Mouse (Mus musculus) limb, embryonic 13.5 days (tissue): Measurements from ENCODE around the gene Acvr1. TPM values are rescaled to one million over a fixed set of nuclear protein-coding genes. Genes with fewer than 3 reads are reported as not detected.

ENCODE experiments used
- ATAC-seq: fragments of 200-750 bp; cut with Nextera tagmentation; 2 replicates; pipeline ENCODE4 v1.8.0; 2017; ENCODE audit warnings: low read depth, moderate number of reproducible peaks, moderate TSS enrichment; ENCODE audit not compliant: low FRiP score
- H3K27ac ChIP-seq: fragments of 300-500 bp; sonication (generic); 2 replicates; pipeline ENCODE4 v1.5.1; 2015; ENCODE audit warnings: inconsistent platforms, mild to moderate bottlenecking, moderate library complexity
- H3K27me3 ChIP-seq: fragments of 300-500 bp; sonication (generic); 2 replicates; pipeline ENCODE4 v1.6.1; 2015; ENCODE audit warnings: mild to moderate bottlenecking, inconsistent platforms
- H3K36me3 ChIP-seq: fragments of 300-500 bp; sonication (generic); 2 replicates; pipeline ENCODE4 v1.6.1; 2015; ENCODE audit warnings: inconsistent platforms, mild to moderate bottlenecking, moderate library complexity
- H3K4me1 ChIP-seq: fragments of 300-500 bp; sonication (generic); 2 replicates; pipeline ENCODE4 v1.6.1; 2015; ENCODE audit warnings: inconsistent platforms
- H3K4me2 ChIP-seq: fragments of 300-500 bp; sonication (generic); replicated peaks from 2 replicates; pipeline ENCODE4 v1.6.1; 2015; ENCODE audit warnings: inconsistent platforms, mild to moderate bottlenecking, moderate library complexity
- H3K4me3 ChIP-seq: fragments of 300-500 bp; sonication (generic); 2 replicates; pipeline ENCODE4 v1.5.1; 2015; ENCODE audit warnings: moderate library complexity, mild to moderate bottlenecking, inconsistent platforms
- H3K9ac ChIP-seq: fragments of 300-500 bp; sonication (generic); 2 replicates; pipeline ENCODE4 v1.6.1; 2015; ENCODE audit warnings: mild to moderate bottlenecking, inconsistent platforms
- H3K9me3 ChIP-seq: fragments of 300-500 bp; sonication (generic); 2 replicates; pipeline ENCODE4 v1.6.1; 2016; ENCODE audit warnings: inconsistent platforms
- WGBS: fragments of 180-500 bp; shearing (Covaris S2); methylation state at CpG from one replicate; pipeline ENCODE4 v1.1.7; 2015; 5-methylcytosine and 5-hydroxymethylcytosine counted together
- polyA plus RNA-seq: library from polyadenylated mRNA; unstranded; fragments of >200 nt; fragmentation: Nextera tagmentation; extraction: Ambion mirVana; gene quantifications from 2 replicates; pipeline ENCODE4 v1.2.1, GENCODE M21; 2015

Acvr1 gene
- polyA plus RNA-seq, 1 experiment from 2014 or later = 8.6 TPM

DNA sequence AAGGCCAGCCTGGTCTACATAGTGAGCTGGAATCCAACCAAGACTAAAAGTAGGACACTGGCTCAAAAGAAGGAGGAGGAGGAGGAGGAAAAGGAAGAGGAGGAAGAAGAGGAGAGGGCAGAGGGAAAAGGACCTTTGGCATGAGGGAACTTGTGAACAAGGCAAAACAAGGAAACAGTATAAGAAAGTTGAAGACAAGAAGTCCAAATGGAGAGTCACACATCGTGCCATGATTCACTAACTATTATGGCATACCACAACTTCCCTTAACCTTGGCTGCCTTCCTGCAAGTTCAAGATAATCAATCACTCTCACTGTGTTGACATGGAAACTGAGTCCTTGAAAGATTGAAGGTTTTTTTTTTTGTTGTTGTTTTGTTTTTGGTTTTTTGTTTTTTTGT is 148.8 kb downstream of the Acvr1 start:
- ATAC-seq = no peak
- Histone ChIP-seq H3K4me3 (no peak overlapping the region), H3K27ac (no peak overlapping the region), H3K9ac (no peak overlapping the region), H3K4me2 (no peak overlapping the region), H3K36me3 (no peaks in the 10 kb centered on the region), H3K9me3 (no peaks in the 10 kb centered on the region), H3K27me3 (no peaks in the 10 kb centered on the region), H3K4me1 (no peaks in the 10 kb centered on the region)
- WGBS = 86% methylated on average over 1 of the region's 1 CpGs

GRCm38 (mm10) chr2:58417684-58418083 is 149.3 kb downstream of the Acvr1 start:
- WGBS = 88% methylated on average over 9 of the region's 9 CpGs
- Histone ChIP-seq H3K4me2 (no peak overlapping the region), H3K36me3 (no peaks in the 10 kb centered on the region), H3K27me3 (no peaks in the 10 kb centered on the region), H3K27ac (no peak overlapping the region), H3K4me3 (no peak overlapping the region), H3K4me1 (no peaks in the 10 kb centered on the region), H3K9ac (no peak overlapping the region), H3K9me3 (no peaks in the 10 kb centered on the region)
- no peak for ATAC-seq

GRCm38 (mm10) chr2:58415037-58415436 is 151.9 kb downstream of the Acvr1 start:
- Histone ChIP-seq H3K4me1 (no peaks in the 10 kb centered on the region), H3K9ac (no peak overlapping the region), H3K9me3 (no peaks in the 10 kb centered on the region), H3K4me3 (no peak overlapping the region), H3K36me3 (no peaks in the 10 kb centered on the region), H3K27ac (no peak overlapping the region), H3K4me2 (no peak overlapping the region), H3K27me3 (no peaks in the 10 kb centered on the region)
- ATAC-seq = no peak

- H3K4me2 ChIP-seq = no peak overlapping the region
- no peak overlapping the region for H3K27ac ChIP-seq
- 51% methylated on average over 5 of the region's 5 CpGs for WGBS
- ATAC-seq = no peak
- no peaks in the 10 kb centered on the region for H3K9me3 ChIP-seq
- no peaks in the 10 kb centered on the region for H3K36me3 ChIP-seq
- H3K4me3 ChIP-seq = no peak overlapping the region
- no peak overlapping the region for H3K9ac ChIP-seq
- H3K27me3 ChIP-seq = no peaks in the 10 kb centered on the region
- no peaks in the 10 kb centered on the region for H3K4me1 ChIP-seq
Measured at GRCm38 (mm10) chr2:58408926-58409634, 157.9 kb downstream of the Acvr1 start.

DNA sequence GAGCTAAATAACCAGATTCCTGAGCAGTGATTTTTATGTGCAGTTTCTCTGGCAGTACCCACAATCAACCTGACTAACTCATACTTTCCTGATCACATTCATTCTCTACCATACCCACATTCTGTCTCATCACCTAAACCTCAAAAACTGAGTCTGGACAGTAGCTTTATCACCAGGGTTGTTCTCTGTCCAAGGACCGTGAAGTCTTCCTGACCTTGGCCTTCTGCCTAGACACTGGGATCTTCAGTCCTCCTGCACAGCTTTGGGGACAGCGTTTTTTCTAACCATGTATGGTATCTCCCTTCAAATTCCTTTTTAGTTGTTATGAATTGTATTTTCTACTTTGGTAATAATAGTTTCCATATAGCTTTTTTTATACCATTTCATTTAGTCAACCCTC is 163.5 kb downstream of the Acvr1 start:
- 90% methylated on average over 2 of the region's 2 CpGs for WGBS
- ATAC-seq = no peak
- H3K9ac ChIP-seq = no peak overlapping the region
- no peak overlapping the region for H3K4me2 ChIP-seq
- H3K27me3 ChIP-seq = no peaks in the 10 kb centered on the region
- H3K36me3 ChIP-seq = no peaks in the 10 kb centered on the region
- no peaks in the 10 kb centered on the region for H3K4me1 ChIP-seq
- no peaks in the 10 kb centered on the region for H3K9me3 ChIP-seq
- no peak overlapping the region for H3K27ac ChIP-seq
- H3K4me3 ChIP-seq = no peak overlapping the region

DNA sequence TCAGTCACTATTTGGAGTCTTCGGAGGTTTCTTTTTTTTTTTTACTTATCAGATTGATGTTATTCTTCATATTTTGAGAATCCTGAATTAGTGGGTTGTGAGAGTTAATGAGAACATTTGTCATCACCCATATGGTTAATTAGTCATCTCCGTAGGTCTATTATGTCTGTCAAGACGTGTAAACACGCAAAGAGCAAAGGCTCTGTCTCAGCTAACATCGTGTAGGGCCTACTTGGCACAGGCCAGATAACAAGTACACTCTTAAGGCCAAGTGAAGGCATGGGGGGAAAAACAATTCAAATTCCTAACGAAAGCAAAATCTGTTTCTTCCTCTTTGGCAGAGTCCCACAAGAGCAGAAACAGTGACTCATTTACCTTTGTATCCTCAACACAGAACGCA is 178.4 kb downstream of the Acvr1 start:
- ATAC-seq = no peak
- Histone ChIP-seq H3K9me3 (no peaks in the 10 kb centered on the region), H3K4me3 (no peak overlapping the region), H3K4me2 (no peak overlapping the region), H3K4me1 (no peaks in the 10 kb centered on the region), H3K9ac (no peak overlapping the region), H3K36me3 (no peaks in the 10 kb centered on the region), H3K27me3 (no peaks in the 10 kb centered on the region), H3K27ac (no peak overlapping the region)
- WGBS = 87% methylated on average over 7 of the region's 7 CpGs

DNA sequence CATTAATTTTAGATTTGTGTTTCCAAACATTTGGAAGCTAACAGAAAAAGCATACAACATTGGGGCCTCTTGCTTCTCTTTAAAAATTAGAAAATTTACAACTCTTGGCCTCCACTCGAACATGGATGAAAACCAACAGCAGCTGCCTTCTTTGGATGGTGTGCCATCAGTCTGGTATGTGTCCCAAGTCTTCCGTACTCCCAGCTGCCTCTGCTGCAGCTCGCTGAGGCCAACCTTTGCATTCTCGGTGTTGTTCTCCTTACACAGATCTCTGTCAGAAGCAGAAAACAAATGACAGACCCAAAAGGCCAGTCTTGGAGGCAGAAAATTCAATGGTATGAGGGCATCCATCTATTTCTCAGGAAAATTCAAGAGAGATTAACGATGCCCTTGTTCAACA is 186.9 kb downstream of the Acvr1 start:
- H3K4me2 ChIP-seq = no peak overlapping the region
- H3K4me1 ChIP-seq = no peaks in the 10 kb centered on the region
- no peak overlapping the region for H3K27ac ChIP-seq
- no peak overlapping the region for H3K4me3 ChIP-seq
- H3K9ac ChIP-seq = no peak overlapping the region
- no peaks in the 10 kb centered on the region for H3K9me3 ChIP-seq
- H3K27me3 ChIP-seq = no peaks in the 10 kb centered on the region
- WGBS = 77% methylated on average over 5 of the region's 5 CpGs
- H3K36me3 ChIP-seq = no peaks in the 10 kb centered on the region
- no peak for ATAC-seq

DNA sequence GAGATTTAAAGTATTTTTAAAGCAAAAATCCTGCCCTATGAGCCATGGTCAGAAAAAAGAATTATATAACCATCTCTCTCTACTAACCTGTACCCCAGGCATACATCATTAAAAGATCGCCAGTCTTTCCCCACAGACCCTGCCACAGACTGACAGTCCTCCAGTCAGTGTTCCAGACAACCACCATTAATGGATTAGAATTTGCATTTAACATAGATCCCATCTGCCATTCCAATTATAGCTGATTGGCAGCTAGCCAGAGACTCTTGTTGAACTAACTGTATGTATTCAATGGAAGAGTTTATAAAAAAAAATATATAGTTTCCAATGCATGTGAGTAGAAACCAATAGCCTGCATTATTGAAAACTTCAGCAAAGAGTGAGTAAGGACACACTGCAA is 187.5 kb downstream of the Acvr1 start:
- H3K4me2 ChIP-seq = no peak overlapping the region
- no peak overlapping the region for H3K9ac ChIP-seq
- ATAC-seq = no peak
- H3K27me3 ChIP-seq = no peaks in the 10 kb centered on the region
- H3K4me1 ChIP-seq = no peaks in the 10 kb centered on the region
- no peak overlapping the region for H3K4me3 ChIP-seq
- no peaks in the 10 kb centered on the region for H3K9me3 ChIP-seq
- no peaks in the 10 kb centered on the region for H3K36me3 ChIP-seq
- H3K27ac ChIP-seq = no peak overlapping the region
- WGBS = 66% methylated on average over 1 of the region's 1 CpGs

DNA sequence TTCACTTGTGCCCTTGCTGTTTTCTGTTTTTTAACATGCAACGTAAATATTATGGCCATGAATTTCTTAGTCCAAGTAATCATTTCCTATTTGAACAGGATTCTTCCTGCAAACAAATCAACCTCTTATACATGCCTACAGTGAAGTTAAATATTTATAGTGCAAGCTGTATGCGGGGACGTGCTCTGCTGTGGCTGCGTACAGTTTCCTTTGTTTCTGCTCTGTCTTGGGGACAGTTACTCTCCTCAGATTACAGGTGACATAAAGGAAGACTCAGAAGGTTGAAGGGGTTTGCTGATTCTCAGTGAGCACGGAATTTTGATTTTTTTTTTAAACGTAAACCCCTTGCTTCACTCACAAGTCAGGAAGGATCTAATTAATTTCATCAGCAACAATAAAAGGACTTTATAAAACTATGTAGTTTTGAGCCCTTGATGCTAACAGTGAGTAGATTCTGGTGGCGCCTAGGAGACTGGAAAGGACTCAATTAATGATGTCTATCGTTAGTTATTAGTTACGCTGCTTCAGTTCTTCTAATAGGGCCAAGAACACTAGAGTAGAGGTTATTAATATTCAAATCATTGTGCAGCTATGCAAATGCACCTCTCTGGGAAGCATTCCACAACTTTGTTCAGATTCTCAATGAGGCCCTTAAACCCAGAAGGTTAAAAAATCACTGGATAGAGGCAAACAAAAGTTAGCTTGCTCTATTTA is 189.4 kb downstream of the Acvr1 start:
- no peaks in the 10 kb centered on the region for H3K27me3 ChIP-seq

GRCm38 (mm10) chr2:58366196-58366595 is 200.8 kb downstream of the Acvr1 start:
- no peaks in the 10 kb centered on the region for H3K27me3 ChIP-seq
- no peak overlapping the region for H3K4me2 ChIP-seq
- WGBS = 83% methylated on average over 3 of the region's 3 CpGs
- no peaks in the 10 kb centered on the region for H3K9me3 ChIP-seq
- no peaks in the 10 kb centered on the region for H3K4me1 ChIP-seq
- no peak overlapping the region for H3K27ac ChIP-seq
- H3K36me3 ChIP-seq = no peaks in the 10 kb centered on the region
- no peak overlapping the region for H3K4me3 ChIP-seq
- ATAC-seq = no peak
- H3K9ac ChIP-seq = no peak overlapping the region

More for the DNA sequence above, 189.4 kb downstream of the Acvr1 start:
- Histone ChIP-seq H3K9me3 (no peaks in the 10 kb centered on the region), H3K36me3 (no peaks in the 10 kb centered on the region), H3K4me1 (no peaks in the 10 kb centered on the region), H3K4me3 (no peak overlapping the region), H3K4me2 (no peak overlapping the region), H3K27ac (no peak overlapping the region), H3K9ac (no peak overlapping the region)
- no peak for ATAC-seq
- 74% methylated on average over 9 of the region's 9 CpGs for WGBS

DNA sequence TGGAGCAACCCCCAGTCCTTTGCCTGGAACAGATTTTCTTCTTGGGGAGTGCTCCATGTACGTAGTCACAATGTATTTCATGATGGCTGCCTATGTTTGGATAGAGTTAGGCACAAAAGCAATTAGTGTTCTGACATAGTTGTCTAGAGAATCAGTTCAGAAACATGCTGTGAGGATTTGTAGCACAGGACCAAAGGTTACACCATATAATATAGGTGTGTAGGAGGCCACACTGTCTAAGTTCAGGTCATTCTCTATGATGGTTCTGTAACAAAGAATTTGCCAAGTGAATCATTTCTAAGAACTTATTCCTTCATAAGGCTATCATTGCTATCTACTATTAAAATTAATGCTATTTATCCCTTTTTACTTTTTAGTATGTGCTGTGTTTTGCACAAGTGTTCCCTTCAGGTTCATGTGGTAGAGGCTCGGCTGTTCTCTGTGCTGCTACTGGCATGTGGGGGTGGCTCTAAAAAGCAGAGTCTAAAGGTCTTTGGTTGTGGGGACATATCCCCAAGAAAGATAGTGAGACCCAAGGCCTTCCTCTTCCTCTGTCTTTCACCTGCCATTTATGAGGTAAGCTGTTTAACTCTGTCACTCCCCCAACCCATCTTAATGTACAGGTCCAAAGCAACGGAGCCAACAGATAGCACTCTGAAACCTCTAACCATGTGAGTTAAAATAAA is 205.5 kb downstream of the Acvr1 start:
- no peak overlapping the region for H3K4me3 ChIP-seq
- H3K9ac ChIP-seq = no peak overlapping the region
- 86% methylated on average over 3 of the region's 3 CpGs for WGBS
- no peak for ATAC-seq
- no peak overlapping the region for H3K4me2 ChIP-seq
- H3K27me3 ChIP-seq = peaks cover 28% of the 10 kb centered on the region
- H3K36me3 ChIP-seq = no peaks in the 10 kb centered on the region
- peaks cover 13% of the 10 kb centered on the region for H3K4me1 ChIP-seq
- no peaks in the 10 kb centered on the region for H3K9me3 ChIP-seq
- H3K27ac ChIP-seq = no peak overlapping the region

GRCm38 (mm10) chr2:58358132-58358460 is 208.9 kb downstream of the Acvr1 start:
- 8% methylated on average over 3 of the region's 3 CpGs for WGBS

More at GRCm38 (mm10) chr2:58358132-58358460, 208.9 kb downstream of the Acvr1 start:
- ATAC-seq = peak; percentile 54
- Histone ChIP-seq H3K36me3 (no peaks in the 10 kb centered on the region), H3K4me2 (peak overlapping the region; percentile 100), H3K4me1 (peaks cover 13% of the 10 kb centered on the region), H3K9ac (peak overlapping the region; percentile 66), H3K27me3 (peaks cover 45% of the 10 kb centered on the region), H3K4me3 (peak overlapping the region; percentile 61), H3K9me3 (no peaks in the 10 kb centered on the region), H3K27ac (no peak overlapping the region)
